Mouse (Mus musculus): ENCODE data around the gene Eri3.

The Eri3 gene

DNA sequence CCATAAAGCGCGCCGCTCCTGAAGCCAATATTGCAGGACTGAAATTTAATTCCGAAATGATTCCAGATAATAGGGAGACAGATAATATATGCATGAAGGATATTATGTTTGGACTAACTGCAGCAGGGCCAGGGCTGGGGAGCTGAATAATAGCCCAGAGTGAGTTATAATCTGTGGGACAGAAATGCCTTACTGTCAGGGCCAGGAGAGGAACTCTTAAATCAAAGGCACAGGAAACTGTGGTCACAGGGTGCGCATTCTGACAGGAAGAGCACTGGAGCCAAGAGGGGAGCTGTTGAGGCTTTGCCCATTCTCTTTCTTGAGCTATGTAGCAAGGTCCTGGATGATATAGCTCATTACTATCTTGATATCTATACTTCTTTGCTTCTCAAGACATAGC, 74.5 kb downstream of the Eri3 start:
- DNase-seq (ENCODE audit: low spot score in 2 of 2), result no peak

DNA sequence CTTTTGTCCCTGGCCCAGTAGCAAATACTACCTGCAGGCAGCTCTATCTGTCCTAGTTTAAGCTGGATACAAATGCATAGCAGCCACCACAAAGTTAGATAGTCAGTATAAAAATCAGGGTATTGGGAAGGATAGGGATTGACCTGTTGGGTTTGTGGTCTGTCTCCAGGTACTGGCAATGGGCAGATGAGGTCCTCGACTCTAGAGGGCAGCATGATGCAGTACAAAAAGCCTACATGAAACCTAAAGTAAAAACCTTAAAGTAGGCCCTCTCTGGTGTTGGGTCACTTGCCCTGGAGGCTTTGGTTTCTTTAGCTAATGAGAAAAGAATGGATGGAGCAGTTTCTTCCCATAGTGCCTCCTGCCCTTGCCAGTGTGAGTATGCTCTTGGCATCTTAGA, 78.3 kb downstream of the Eri3 start:
- DNase-seq (ENCODE audit: low spot score in 2 of 2), result no peak

- no peak for DNase-seq (ENCODE audit: low spot score in 2 of 2)
Observed at GRCm38 (mm10) chr4:117630053-117630670, 80.0 kb downstream of the Eri3 start.

DNA sequence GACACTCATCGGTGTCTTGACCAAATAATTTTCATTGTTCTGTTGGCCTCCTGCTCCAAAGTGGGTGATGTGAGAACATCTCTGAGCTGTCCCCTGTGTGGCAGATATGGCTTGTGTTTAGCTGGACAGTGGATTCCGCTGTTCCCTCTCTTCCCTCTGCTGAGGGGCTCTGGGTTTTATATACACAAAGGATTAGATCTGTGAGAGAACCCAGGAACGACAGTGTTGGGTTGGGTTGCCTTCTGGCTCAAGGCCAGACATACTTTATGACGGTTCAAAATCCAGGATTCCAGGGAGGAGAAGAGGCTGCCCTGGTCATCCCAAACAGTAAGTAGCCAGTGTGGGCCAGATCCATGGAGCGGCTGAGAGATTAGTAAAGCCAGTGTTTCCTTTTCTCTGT, 83.4 kb downstream of the Eri3 start:
- no peak for DNase-seq (ENCODE audit: low spot score in 2 of 2)

- DNase-seq (ENCODE audit: low spot score in 2 of 2), result no peak
Observed at GRCm38 (mm10) chr4:117634642-117635041, 84.5 kb downstream of the Eri3 start.

- no peak for DNase-seq (ENCODE audit: low spot score in 2 of 2)
Observed at GRCm38 (mm10) chr4:117636152-117636551, 86.0 kb downstream of the Eri3 start.

DNA sequence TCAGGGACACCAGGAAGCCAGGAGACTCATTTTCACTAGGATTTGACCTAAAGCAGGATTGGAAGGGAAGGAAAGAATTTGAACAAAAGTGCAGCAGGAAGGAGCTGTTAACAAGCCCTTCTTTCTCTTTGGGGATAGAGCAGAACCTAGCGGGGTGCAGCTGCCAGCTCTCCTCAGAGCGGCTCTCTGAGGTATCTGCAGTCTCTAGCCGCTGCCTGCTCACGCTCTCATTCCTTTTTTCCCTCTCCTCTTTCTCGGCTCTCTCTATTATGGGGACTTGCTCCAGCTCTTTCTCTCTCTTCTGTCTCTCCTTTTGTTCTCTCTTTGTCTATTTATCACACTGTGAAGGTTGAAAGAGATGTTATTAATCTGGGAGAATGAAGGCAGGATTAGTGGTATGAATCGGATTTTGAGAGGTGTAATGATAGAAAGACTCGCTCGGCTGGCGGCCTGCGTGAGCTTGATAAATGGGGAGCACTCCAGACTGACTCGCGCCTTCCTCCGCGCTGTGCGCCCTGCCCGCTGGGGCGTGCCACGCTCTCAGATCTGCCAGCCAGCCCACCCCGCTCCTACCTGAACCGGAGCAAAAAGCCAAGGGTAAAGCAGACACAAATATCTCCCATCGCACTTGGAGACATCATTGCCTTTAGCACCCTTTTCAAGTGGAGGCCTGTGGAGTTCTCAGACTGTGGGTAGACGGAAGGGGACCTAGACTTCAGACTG, 86.9 kb downstream of the Eri3 start:
- no peak for DNase-seq (ENCODE audit: low spot score in 2 of 2)

GRCm38 (mm10) chr4:117640925-117641703, 90.9 kb downstream of the Eri3 start:
- DNase-seq (ENCODE audit: low spot score in 2 of 2), result no peak

GRCm38 (mm10) chr4:117641804-117642203, 91.6 kb downstream of the Eri3 start:
- no peak for DNase-seq (ENCODE audit: low spot score in 2 of 2)

- no peak for DNase-seq (ENCODE audit: low spot score in 2 of 2)
Observed at GRCm38 (mm10) chr4:117645031-117645435, 94.9 kb downstream of the Eri3 start.

DNA sequence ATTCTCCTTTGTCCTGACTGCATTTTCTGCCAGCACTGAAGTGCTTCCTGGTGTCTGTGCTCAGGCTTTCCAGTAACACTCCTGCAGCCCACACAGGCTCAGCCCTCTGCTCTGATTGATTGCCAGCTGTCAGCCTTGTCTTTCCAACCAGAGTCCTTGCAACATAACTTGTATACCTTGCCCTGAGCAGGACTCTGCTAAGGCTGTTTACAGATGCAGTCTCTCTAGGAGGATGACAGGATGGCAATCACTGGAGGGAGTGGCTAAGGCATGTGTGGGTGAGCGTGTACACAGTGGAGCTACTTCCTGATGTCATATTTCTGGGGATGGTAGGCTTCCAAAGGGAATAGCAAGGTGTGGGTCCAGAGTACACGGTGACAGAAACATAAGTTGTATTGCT, 95.7 kb downstream of the Eri3 start:
- DNase-seq (ENCODE audit: low spot score in 2 of 2), result no peak

DNA sequence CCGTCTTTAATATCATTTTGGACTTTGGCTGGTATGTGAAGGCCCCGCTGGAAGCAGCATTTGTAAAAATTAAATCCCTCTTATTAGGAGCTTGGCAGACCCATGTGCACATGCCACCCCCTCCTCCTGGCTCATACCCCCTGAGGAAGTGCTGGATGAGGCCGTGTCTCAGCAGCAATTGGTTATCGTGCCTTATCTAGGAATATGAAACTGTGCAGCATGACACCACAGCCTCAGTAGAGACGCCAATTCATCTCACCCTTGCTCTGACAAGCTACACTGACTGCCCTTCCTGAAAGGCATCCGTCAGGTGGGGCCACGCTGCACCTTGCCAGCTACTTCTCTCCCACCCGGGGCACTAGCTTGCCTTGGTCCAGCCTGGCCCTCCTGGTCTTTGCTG, 96.3 kb downstream of the Eri3 start:
- DNase-seq (ENCODE audit: low spot score in 2 of 2), result no peak

- no peak for DNase-seq (ENCODE audit: low spot score in 2 of 2)
Observed at GRCm38 (mm10) chr4:117646926-117647755, 97.0 kb downstream of the Eri3 start.

GRCm38 (mm10) chr4:117651626-117652101, 101.5 kb downstream of the Eri3 start:
- no peak for DNase-seq (ENCODE audit: low spot score in 2 of 2)

GRCm38 (mm10) chr4:117652727-117653126, 102.6 kb downstream of the Eri3 start:
- no peak for DNase-seq (ENCODE audit: low spot score in 2 of 2)

- DNase-seq (ENCODE audit: low spot score in 2 of 2), result no peak
Observed at GRCm38 (mm10) chr4:117654016-117654702, 104.0 kb downstream of the Eri3 start.

DNA sequence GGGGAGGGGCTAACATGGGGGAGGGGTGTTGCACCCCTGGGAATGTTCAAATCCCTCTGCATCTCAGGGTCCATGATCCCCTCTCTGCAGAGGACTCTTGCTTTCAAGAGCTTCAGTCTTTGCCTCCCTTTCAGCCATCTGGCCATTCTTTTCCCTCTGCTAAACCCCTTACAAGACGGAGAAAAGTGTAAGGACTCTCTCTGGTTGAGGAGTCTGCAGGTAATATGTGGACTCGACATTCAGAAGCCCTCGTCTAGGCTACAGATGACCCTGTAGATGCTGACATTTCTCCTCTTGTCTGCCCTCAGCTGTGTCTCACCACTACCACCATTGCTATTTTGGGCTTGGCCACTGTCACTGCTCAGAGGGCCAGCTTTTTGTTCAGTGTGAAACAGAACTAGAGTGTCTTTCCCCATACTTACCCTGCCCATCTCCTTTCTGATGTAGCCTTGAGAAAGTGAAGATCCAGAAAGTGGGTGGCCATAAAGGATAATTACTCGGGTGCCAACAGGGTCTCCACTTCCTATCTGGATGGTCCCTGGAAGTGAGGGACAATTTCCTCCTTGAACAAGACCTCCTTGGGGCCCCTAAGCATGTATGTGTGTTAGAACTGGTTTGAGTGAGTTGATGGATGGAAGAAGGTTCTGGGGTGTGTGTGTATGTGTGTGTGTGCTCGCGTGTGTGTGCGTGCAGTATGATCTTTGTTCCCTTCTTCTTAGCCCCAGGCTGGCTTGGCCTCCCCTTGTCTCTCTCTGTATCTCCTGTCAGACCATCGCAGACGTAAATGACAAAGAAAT, 104.7 kb downstream of the Eri3 start:
- no peak for DNase-seq (ENCODE audit: low spot score in 2 of 2)

GRCm38 (mm10) chr4:117655500-117655863, 105.3 kb downstream of the Eri3 start:
- no peak for DNase-seq (ENCODE audit: low spot score in 2 of 2)

- DNase-seq (ENCODE audit: low spot score in 2 of 2), result no peak
Observed at GRCm38 (mm10) chr4:117656961-117657360, 106.8 kb downstream of the Eri3 start.

DNA sequence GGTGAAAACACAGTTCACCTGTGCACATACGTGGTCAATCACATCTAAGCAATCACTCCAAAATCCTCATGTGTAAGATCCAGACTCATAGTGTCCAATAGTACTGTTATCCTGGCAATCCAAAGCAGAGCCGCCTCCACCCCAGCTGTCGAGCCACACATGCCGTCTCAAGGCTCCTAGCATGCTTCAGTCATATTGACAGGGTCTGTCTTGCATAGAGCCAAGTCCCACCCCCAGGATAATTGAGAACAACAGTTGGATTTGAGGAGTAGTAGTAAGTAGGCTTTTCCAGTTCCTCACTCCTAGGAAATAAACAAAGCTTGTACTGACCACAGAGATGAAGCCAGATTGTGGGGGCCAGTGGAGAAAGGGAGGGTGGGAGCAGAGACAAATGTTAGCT, 107.5 kb downstream of the Eri3 start:
- DNase-seq (ENCODE audit: low spot score in 2 of 2), result no peak
